Comparison of ENCODE assay signal across 23 mouse cellular contexts in genomic region chr19:53862573-53863246, GRCm38 (mm10). TPM values are rescaled to one million over a fixed set of nuclear protein-coding genes. Genes with fewer than 3 reads are reported as not detected.
A peak's percentile ranks its signal among the peaks of the same experiment; 100 is the strongest.
DNase-seq lines count a peak whose midpoint lies in the region; ATAC-seq lines count a peak whose summit lies in the region.
"Had no signal": no experiment of that assay in that cellular context is flagged by ENCODE, and none has a peak within 500 bp of the region (broad histone marks: within the 10 kb centered on the region; RNA-seq: fewer than 3 reads in every experiment).

No protein-coding gene starts in this region.

- ATAC-seq in megakaryocyte progenitor cell, adult 5-6 weeks (replicated peaks; ENCODE audit: poor library complexity) = no peak
- ATAC-seq: forebrain, postnatal 0 days; intestine, embryonic 16.5 days; midbrain, embryonic 16.5 days; Patski had no signal

- intact Hi-C loops in left cerebral cortex, postnatal 14 days (cut with DNase I) = no loop called here
- intact Hi-C loops in left cerebral cortex, postnatal 25 days (cut with DNase I) = loop anchor here (2.0 kb wide), 1 partner anchor 54 kb away; no protein-coding TSS in a partner anchor

- DNase-seq in frontal cortex, adult 2 months (ENCODE audit: extremely low spot score in 1 of 2, low spot score in 1 of 2) = peak; percentile 41 to 57
- DNase-seq in frontal cortex, postnatal 10 days (ENCODE audit: low spot score in 2 of 2) = no peak
- DNase-seq in left cerebral cortex, postnatal 14 days (ENCODE audit: low spot score in 2 of 2) = peak; percentile 43 to 45
- no peak for DNase-seq in left cerebral cortex, adult 11 months (ENCODE audit: low spot score)
- DNase-seq in R1 (ENCODE audit: low read depth, low spot score) = peak; percentile 21
- peak; percentile 12 to 84 for DNase-seq in left cerebral cortex, postnatal 25 days (ENCODE audit: low spot score in 2 of 2)
- DNase-seq: adrenal gland, postnatal 14 days; cerebellum, adult 11-12 months; cerebellum, adult 9-11 months; forebrain, postnatal 0 days; gastrocnemius, adult 2 months; heart, adult 2 months; heart, postnatal 4 days; kidney, adult 9 months; kidney, postnatal 10 days; liver; lung, adult 2 months; lung, postnatal 10 days; thymus, postnatal 25 days had no signal

RNA-seq across cellular contexts. Expression of gene Pdcd4, which starts 29.3 kb away (rescaled TPM):
- polyA plus RNA-seq in frontal cortex, adult 2 months (2012; rRNA removed) = 70.3 and 78.0 TPM in 2 replicates
- 100 to 1,000 TPM; 102 to 105 TPM for total RNA-seq in left cerebral cortex, postnatal 14 days (2021)
- 100 to 1,000 TPM in 1 of 2 experiments, 10 to 100 TPM in 1; 97.3 to 105 TPM for total RNA-seq in left cerebral cortex, postnatal 25 days (2021)
- 295 and 305 TPM in 2 replicates for total RNA-seq in megakaryocyte progenitor cell, adult 5-6 weeks (2015)
- total RNA-seq in megakaryocyte progenitor cell, adult 5-6 weeks (2017) = 358 and 441 TPM in 2 replicates

Comparison
In these comparisons a context has a peak if more than half of its experiments do, and no peak if none do; other contexts are left out.
1. DNase-seq: peak in frontal cortex, adult 2 months (2 of 2), left cerebral cortex, postnatal 14 days (2 of 2), R1 (single experiment) and left cerebral cortex, postnatal 25 days (2 of 2); none in frontal cortex, postnatal 10 days (0 of 2) and left cerebral cortex, adult 11 months (single experiment).